In the genomic region with DNA sequence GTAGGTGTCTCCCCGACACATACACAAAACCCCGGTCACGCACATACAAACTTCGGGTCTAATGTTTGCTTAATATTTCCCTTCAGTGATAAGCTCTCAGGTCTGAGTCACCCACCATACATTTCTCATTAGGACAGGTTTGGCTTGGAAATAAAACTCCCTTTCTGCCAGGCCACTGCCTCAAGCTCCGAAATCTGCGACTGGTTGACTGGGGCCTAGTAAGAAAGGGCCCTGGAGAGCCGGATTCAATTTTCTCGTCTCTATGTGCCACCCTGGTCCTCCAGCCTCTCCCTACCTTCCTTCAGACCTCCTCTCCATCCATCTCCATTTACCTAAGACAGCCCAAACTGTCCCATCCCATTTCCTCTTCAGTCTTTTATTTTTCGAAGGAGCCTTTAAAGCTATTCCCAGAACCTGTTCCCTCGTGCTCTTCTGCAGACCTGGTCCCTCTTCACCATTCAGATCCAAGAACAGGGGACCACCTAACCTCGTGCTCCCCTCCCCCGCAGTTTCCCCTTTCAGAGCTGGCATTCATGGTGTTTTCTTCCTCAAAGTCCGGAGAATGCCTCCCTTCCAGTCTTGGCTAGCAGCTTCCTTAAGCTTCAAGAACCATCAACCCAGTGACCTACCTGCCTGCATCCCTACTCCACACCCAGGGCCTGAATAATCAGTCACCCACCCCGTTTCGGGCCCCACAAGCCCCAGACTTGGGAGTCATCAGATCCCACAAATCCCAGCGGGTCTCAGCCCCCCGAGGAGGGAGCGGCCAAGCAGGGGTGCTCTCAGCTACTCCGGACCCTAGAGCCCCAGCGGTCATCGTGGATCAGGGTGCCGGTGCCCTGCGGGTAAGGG, we compare ENCODE assay signal across 8 mouse cellular contexts. TPM values are rescaled to one million over a fixed set of nuclear protein-coding genes. Genes with fewer than 3 reads are reported as not detected.
DNase-seq lines count a peak whose midpoint lies in the region; ATAC-seq and TF ChIP-seq lines count a peak whose summit lies in the region.

No protein-coding gene starts in this region.

- H3K4me1 ChIP-seq in kidney, embryonic 16.5 days (ENCODE audit: insufficient read depth, low read length), result peaks cover 27% of the 10 kb centered on the region
- peaks cover 63% of the 10 kb centered on the region for H3K4me1 ChIP-seq in bone marrow macrophage, adult 2 months (ENCODE audit: control insufficient read depth, insufficient read depth, low read length)
- peaks cover 7% of the 10 kb centered on the region; the same call in 1 of the 2 replicates for H3K4me1 ChIP-seq in embryonic fibroblast, embryonic 13.5 days (ENCODE audit: control insufficient read depth, insufficient read depth, low read length)
- H3K4me1 ChIP-seq in limb, embryonic 10.5 days, result peaks cover 52% of the 10 kb centered on the region
- peaks cover 49% of the 10 kb centered on the region for H3K4me1 ChIP-seq in neural tube, embryonic 15.5 days

- H3K4me3 ChIP-seq in kidney, embryonic 16.5 days (ENCODE audit: low read length), result peak overlapping the region; percentile 81
- peak overlapping the region; percentile 84 for H3K4me3 ChIP-seq in bone marrow macrophage, adult 2 months (ENCODE audit: insufficient read depth, low read length)
- H3K4me3 ChIP-seq in embryonic fibroblast, embryonic 13.5 days (ENCODE audit: insufficient read depth, low read length), result peak overlapping the region; percentile 93
- peak overlapping the region; percentile 93 for H3K4me3 ChIP-seq in limb, embryonic 10.5 days
- peak overlapping the region; percentile 62 for H3K4me3 ChIP-seq in neural tube, embryonic 15.5 days (replicated peaks)

- H3K27me3 ChIP-seq in kidney, embryonic 16.5 days (ENCODE audit: insufficient read depth, low read length), result no peaks in the 10 kb centered on the region
- 0 out of 2 replicates have a peak, but pooled peaks cover 5% of the 10 kb centered on the region for H3K27me3 ChIP-seq in limb, embryonic 10.5 days (ENCODE audit: low read depth, poor library complexity, severe bottlenecking)
- H3K27me3 ChIP-seq in neural tube, embryonic 15.5 days (replicated peaks), result no peaks in the 10 kb centered on the region; the same call in 1 of the 2 replicates

- H3K27ac ChIP-seq in kidney, embryonic 16.5 days (ENCODE audit: low read length), result peak overlapping the region; percentile 93
- H3K27ac ChIP-seq in bone marrow macrophage, adult 2 months (ENCODE audit: insufficient read depth, low read depth, low read length), result no peak overlapping the region
- H3K27ac ChIP-seq in embryonic fibroblast, embryonic 13.5 days (ENCODE audit: insufficient read depth, low read length), result peak overlapping the region; percentile 87
- H3K27ac ChIP-seq in limb, embryonic 10.5 days, result peak overlapping the region; percentile 99
- peak overlapping the region; percentile 91 for H3K27ac ChIP-seq in neural tube, embryonic 15.5 days (replicated peaks)

- 10% methylated on average over 23 of the region's 23 CpGs for WGBS in kidney, embryonic 16.5 days
- 14% methylated on average over 23 of the region's 23 CpGs for WGBS in limb, embryonic 10.5 days
- 10% methylated on average over 23 of the region's 23 CpGs for WGBS in neural tube, embryonic 15.5 days

- H3K9ac ChIP-seq in kidney, embryonic 16.5 days (replicated peaks; ENCODE audit: low read length), result peak overlapping the region; percentile 95
- H3K9ac ChIP-seq in neural tube, embryonic 15.5 days (replicated peaks), result peak overlapping the region; percentile 77

- no peaks in the 10 kb centered on the region for H3K9me3 ChIP-seq in kidney, embryonic 16.5 days (ENCODE audit: low read length)
- no peaks in the 10 kb centered on the region for H3K9me3 ChIP-seq in limb, embryonic 10.5 days (replicated peaks)
- H3K9me3 ChIP-seq in neural tube, embryonic 15.5 days (replicated peaks), result no peaks in the 10 kb centered on the region

- H3K4me2 ChIP-seq in kidney, embryonic 16.5 days (replicated peaks; ENCODE audit: low read depth, low read length), result peak overlapping the region; percentile 66
- peak overlapping the region; percentile 89 for H3K4me2 ChIP-seq in neural tube, embryonic 15.5 days

- no peak for TF ChIP-seq POLR2A in bone marrow macrophage, adult 2 months (IDR thresholded peaks at IDR 0.05; ENCODE audit: borderline replicate concordance, low read depth, low read length)
- TF ChIP-seq POLR2A in embryonic fibroblast, embryonic 13.5 days (IDR thresholded peaks at IDR 0.05; ENCODE audit: low read depth, low read length), result peak; percentile 51; the same call in 1 of the 2 replicates

- no peak; the same call in 1 of the 2 replicates for ATAC-seq in kidney, embryonic 16.5 days (ENCODE audit: low FRiP score, low TSS enrichment)
- peak; percentile 53; the same call in 1 of the 2 replicates for ATAC-seq in neural tube, embryonic 15.5 days (ENCODE audit: low FRiP score)
- ATAC-seq in megakaryocyte-erythroid progenitor cell, adult 5-6 weeks (replicated peaks; ENCODE audit: low FRiP score, low TSS enrichment, poor library complexity, severe bottlenecking), result no peak

- no peak for DNase-seq in kidney, adult 18-20 months
- peak; percentile 76 for DNase-seq in limb, embryonic 10.5 days (ENCODE audit: low spot score)
- DNase-seq in frontal cortex, postnatal 14 days (ENCODE audit: low spot score in 2 of 2), result no peak

- no peaks in the 10 kb centered on the region for H3K36me3 ChIP-seq in kidney, embryonic 16.5 days (ENCODE audit: insufficient read depth, low read length)
- peaks cover 12% of the 10 kb centered on the region; the same call in 1 of the 2 replicates for H3K36me3 ChIP-seq in limb, embryonic 10.5 days
- H3K36me3 ChIP-seq in neural tube, embryonic 15.5 days, result no peaks in the 10 kb centered on the region

- TF ChIP-seq CTCF in bone marrow macrophage, adult 2 months (IDR thresholded peaks at IDR 0.05; ENCODE audit: low read depth, low read length), result peak; percentile 10
- TF ChIP-seq CTCF in embryonic fibroblast, embryonic 13.5 days (IDR thresholded peaks at IDR 0.05; ENCODE audit: borderline replicate concordance, insufficient read depth, low read length), result no peak

RNA-seq across cellular contexts. Expression of a gene that starts 1.0 kb away (rescaled TPM):
- 38.5 and 41.9 TPM in 2 replicates for polyA plus RNA-seq in kidney, embryonic 16.5 days (2015; fragmentation: Nextera tagmentation; extraction: Ambion mirVana)
- 8.7 and 9.3 TPM in 2 replicates for polyA plus RNA-seq in bone marrow macrophage, adult 2 months (2012; ENCODE audit: insufficient read depth, insufficient read length, missing spikeins)
- 62.4 and 64.1 TPM in 2 replicates for polyA plus RNA-seq in embryonic fibroblast, embryonic 13.5 days (2011; ENCODE audit: insufficient read length, low read depth, missing spikeins)
- polyA plus RNA-seq in limb, embryonic 10.5 days (2016; fragmentation: Nextera tagmentation; extraction: Ambion mirVana), result 57.0 and 64.8 TPM in 2 replicates
- 30.3 and 33.6 TPM in 2 replicates for polyA plus RNA-seq in neural tube, embryonic 15.5 days (2015; fragmentation: Nextera tagmentation; extraction: Ambion mirVana)
- total RNA-seq in megakaryocyte-erythroid progenitor cell, adult 5-6 weeks (2014; fragmentation: Nextera tagmentation), result 0.45 TPM in 1 of 2 replicates, not detected in the other
- total RNA-seq in megakaryocyte-erythroid progenitor cell, adult 5-6 weeks (2017), result not detected in 2 replicates

RNA-seq across cellular contexts. Expression of a gene that starts 27.8 kb away (rescaled TPM):
- polyA plus RNA-seq in kidney, embryonic 16.5 days (2015; fragmentation: Nextera tagmentation; extraction: Ambion mirVana), result 135 and 139 TPM in 2 replicates
- 570 and 586 TPM in 2 replicates for polyA plus RNA-seq in bone marrow macrophage, adult 2 months (2012; ENCODE audit: insufficient read depth, insufficient read length, missing spikeins)
- 514 and 525 TPM in 2 replicates for polyA plus RNA-seq in embryonic fibroblast, embryonic 13.5 days (2011; ENCODE audit: insufficient read length, low read depth, missing spikeins)
- polyA plus RNA-seq in limb, embryonic 10.5 days (2016; fragmentation: Nextera tagmentation; extraction: Ambion mirVana), result 50.4 and 50.5 TPM in 2 replicates
- polyA plus RNA-seq in neural tube, embryonic 15.5 days (2015; fragmentation: Nextera tagmentation; extraction: Ambion mirVana), result 214 and 219 TPM in 2 replicates
- 142 and 165 TPM in 2 replicates for total RNA-seq in megakaryocyte-erythroid progenitor cell, adult 5-6 weeks (2014; fragmentation: Nextera tagmentation)
- 73.2 and 106 TPM in 2 replicates for total RNA-seq in megakaryocyte-erythroid progenitor cell, adult 5-6 weeks (2017)
